Mouse (Mus musculus) intestine, embryonic 14.5 days (tissue): ENCODE measurements around the gene S100a4. TPM values are rescaled to one million over a fixed set of nuclear protein-coding genes. Genes with fewer than 3 reads are reported as not detected.

Experiments used
- ATAC-seq: fragments of 200-750 bp; cut with Nextera tagmentation; replicated peaks from 2 replicates; pipeline ENCODE4 v1.8.0; 2017; ENCODE audit warnings: low read depth, moderate number of reproducible peaks, moderate TSS enrichment, moderate library complexity; ENCODE audit not compliant: low FRiP score, low TSS enrichment
- DNase-seq: peaks from one replicate; pipeline ENCODE4 v3.0.0-alpha.2; 2018; ENCODE audit warnings: low spot score
- H3K27ac ChIP-seq: fragments of 300-500 bp; sonication (generic); 2 replicates; pipeline ENCODE4 v1.5.1; 2014; ENCODE audit warnings: low read depth, mild to moderate bottlenecking, control low read depth
- H3K27me3 ChIP-seq: fragments of 300-500 bp; sonication (generic); replicated peaks from 2 replicates; pipeline ENCODE4 v1.6.1; 2014; ENCODE audit warnings: low read length, control low read depth; ENCODE audit not compliant: control insufficient read depth, insufficient read depth
- H3K36me3 ChIP-seq: fragments of 300-500 bp; sonication (generic); 2 replicates; pipeline ENCODE4 v1.6.1; 2014; ENCODE audit warnings: low read length, control low read depth; ENCODE audit not compliant: control insufficient read depth, insufficient read depth
- H3K4me1 ChIP-seq: fragments of 300-500 bp; sonication (generic); replicated peaks from 2 replicates; pipeline ENCODE4 v1.6.1; 2014; ENCODE audit warnings: low read length, control low read depth, mixed read lengths; ENCODE audit not compliant: control insufficient read depth, insufficient read depth
- H3K4me2 ChIP-seq: fragments of 300-500 bp; sonication (generic); 2 replicates; pipeline ENCODE4 v1.6.1; 2014; ENCODE audit warnings: low read length
- H3K4me3 ChIP-seq: fragments of 300-500 bp; sonication (generic); 2 replicates; pipeline ENCODE4 v1.5.1; 2014; ENCODE audit warnings: low read depth, low read length, control low read depth, mixed read lengths
- H3K9ac ChIP-seq: fragments of 300-500 bp; sonication (generic); 2 replicates; pipeline ENCODE4 v1.6.1; 2014; ENCODE audit warnings: mild to moderate bottlenecking, low read length
- H3K9me3 ChIP-seq: fragments of 300-500 bp; sonication (generic); 2 replicates; pipeline ENCODE4 v1.6.1; 2016; ENCODE audit warnings: low read length, control low read depth; ENCODE audit not compliant: control insufficient read depth
- WGBS: fragments of 180-500 bp; shearing (Covaris S2); extraction: QIAGEN DNeasy Blood & Tissue Kit; methylation state at CpG from one replicate; pipeline ENCODE4 v1.1.7; 2014; 5-methylcytosine and 5-hydroxymethylcytosine counted together
- polyA plus RNA-seq: library from polyadenylated mRNA; unstranded; fragments of >200 nt; fragmentation: Nextera tagmentation; extraction: Ambion mirVana; gene quantifications from 2 replicates; pipeline ENCODE4 v1.2.1, GENCODE M21; 2014

S100a4 gene
- polyA plus RNA-seq, 1 experiment from 2014 or later = 4.1 TPM

- WGBS = under 1% methylated on average over 23 of the region's 23 CpGs
- peak within 1 kb of the TSS; percentile 17; the same call in 1 of the 2 replicates for H3K27ac ChIP-seq
Observed at GRCm38 (mm10) chr3:90612728-90613291, 9.2 kb downstream of the S100a4 start, which contains the start of gene S100a6. Gene S100a6, plus strand, starts transcription at chr3:90612882.

GRCm38 (mm10) chr3:90613461-90614147 lies 10.0 kb downstream of the S100a4 start:
- Histone ChIP-seq H3K4me3 (peak overlapping the region; percentile 30), H3K4me2 (peak overlapping the region; percentile 72), H3K9me3 (no peaks in the 10 kb centered on the region), H3K9ac (no peak overlapping the region), H3K27ac (peak overlapping the region; percentile 17; the same call in 1 of the 2 replicates), H3K4me1 (peaks cover 7% of the 10 kb centered on the region), H3K36me3 (no peaks in the 10 kb centered on the region), H3K27me3 (no peaks in the 10 kb centered on the region)
- WGBS = 66% methylated on average over 7 of the region's 7 CpGs
- no peak for ATAC-seq
- DNase-seq = no peak

More at GRCm38 (mm10) chr3:90612728-90613291, 9.2 kb downstream of the S100a4 start, which contains the start of gene S100a6:
- Histone ChIP-seq H3K9me3 (no peaks in the 10 kb centered on the region), H3K36me3 (no peaks in the 10 kb centered on the region), H3K4me2 (peak within 1 kb of the TSS; percentile 72), H3K27me3 (no peaks in the 10 kb centered on the region), H3K4me3 (peak within 1 kb of the TSS; percentile 30), H3K4me1 (peaks cover 7% of the 10 kb centered on the region), H3K9ac (peak within 1 kb of the TSS; percentile 4; the same call in 1 of the 2 replicates)
- DNase-seq (peak; percentile 81), ATAC-seq (peak; percentile 61)

GRCm38 (mm10) chr3:90614148-90614530 lies 10.6 kb downstream of the S100a4 start:
- ATAC-seq = no peak

GRCm38 (mm10) chr3:90614611-90615251 lies 11.2 kb downstream of the S100a4 start:
- Histone ChIP-seq H3K4me3 (no peak overlapping the region), H3K4me1 (peaks cover 7% of the 10 kb centered on the region), H3K27ac (peak overlapping the region; percentile 48), H3K4me2 (peak overlapping the region; percentile 26; the same call in 1 of the 2 replicates), H3K27me3 (no peaks in the 10 kb centered on the region), H3K36me3 (no peaks in the 10 kb centered on the region), H3K9me3 (no peaks in the 10 kb centered on the region), H3K9ac (no peak overlapping the region)
- ATAC-seq (peak; percentile 61), DNase-seq (peak; percentile 61)
- WGBS = 64% methylated on average over 11 of the region's 11 CpGs

More at GRCm38 (mm10) chr3:90614148-90614530, 10.6 kb downstream of the S100a4 start:
- Histone ChIP-seq H3K27me3 (no peaks in the 10 kb centered on the region), H3K4me1 (peaks cover 7% of the 10 kb centered on the region), H3K27ac (peak overlapping the region; percentile 48), H3K9ac (no peak overlapping the region), H3K36me3 (no peaks in the 10 kb centered on the region), H3K9me3 (no peaks in the 10 kb centered on the region), H3K4me2 (peak overlapping the region; percentile 3; the same call in 1 of the 2 replicates), H3K4me3 (no peak overlapping the region)
- whole genome bisulfite sequencing = 85% methylated on average over 6 of the region's 6 CpGs
- no peak for DNase-seq

- H3K4me2 ChIP-seq = peak overlapping the region; percentile 26
- DNase-seq (peak; percentile 82), ATAC-seq (peak; percentile 70)
- H3K9me3 ChIP-seq = no peaks in the 10 kb centered on the region
- peaks cover 7% of the 10 kb centered on the region for H3K4me1 ChIP-seq
- H3K4me3 ChIP-seq = no peak overlapping the region
- no peak overlapping the region for H3K27ac ChIP-seq
- H3K9ac ChIP-seq = no peak overlapping the region
- H3K36me3 ChIP-seq = no peaks in the 10 kb centered on the region
- no peaks in the 10 kb centered on the region for H3K27me3 ChIP-seq
- WGBS = 14% methylated on average over 7 of the region's 7 CpGs
Observed at GRCm38 (mm10) chr3:90615415-90615814, 11.8 kb downstream of the S100a4 start.

- no peaks in the 10 kb centered on the region for H3K9me3 ChIP-seq
- no peaks in the 10 kb centered on the region for H3K36me3 ChIP-seq
- H3K4me2 ChIP-seq = peak overlapping the region; percentile 26; the same call in 1 of the 2 replicates
- ATAC-seq (no peak), DNase-seq (no peak)
- H3K4me3 ChIP-seq = no peak overlapping the region
- no peak overlapping the region for H3K9ac ChIP-seq
- 82% methylated on average over 1 of the region's 1 CpGs for WGBS
- no peaks in the 10 kb centered on the region for H3K27me3 ChIP-seq
- H3K27ac ChIP-seq = no peak overlapping the region
- peaks cover 7% of the 10 kb centered on the region for H3K4me1 ChIP-seq
Observed at GRCm38 (mm10) chr3:90615911-90616310, 12.3 kb downstream of the S100a4 start.

GRCm38 (mm10) chr3:90617586-90617985 lies 14.0 kb downstream of the S100a4 start:
- Histone ChIP-seq H3K9ac (no peak overlapping the region), H3K4me1 (peaks cover 7% of the 10 kb centered on the region), H3K4me3 (no peak overlapping the region), H3K27ac (no peak overlapping the region), H3K9me3 (no peaks in the 10 kb centered on the region), H3K36me3 (no peaks in the 10 kb centered on the region), H3K4me2 (no peak overlapping the region), H3K27me3 (no peaks in the 10 kb centered on the region)
- DNase-seq = no peak
- ATAC-seq = no peak
- 16% methylated on average over 1 of the region's 1 CpGs for WGBS

- DNase-seq = no peak
- ATAC-seq = no peak
- Histone ChIP-seq H3K36me3 (no peaks in the 10 kb centered on the region), H3K4me3 (no peak overlapping the region), H3K27me3 (no peaks in the 10 kb centered on the region), H3K9me3 (no peaks in the 10 kb centered on the region), H3K9ac (no peak overlapping the region), H3K27ac (no peak overlapping the region), H3K4me2 (no peak overlapping the region), H3K4me1 (peaks cover 12% of the 10 kb centered on the region)
- 47% methylated on average over 7 of the region's 7 CpGs for WGBS
Observed at GRCm38 (mm10) chr3:90621552-90621951, 18.0 kb downstream of the S100a4 start.
